Mouse (Mus musculus) liver (tissue): Measurements from ENCODE around the gene Nr1d1.
A peak's percentile ranks its signal among the peaks of the same experiment; 100 is the strongest.

ENCODE experiments used
- DNase-seq: peaks from one replicate; pipeline ENCODE4 v3.0.0-alpha.2; 2020; ENCODE audit warnings: mixed read lengths

Nr1d1 gene

GRCm38 (mm10) chr11:98787691-98788090 lies 12.6 kb upstream of the Nr1d1 start:
- DNase-seq = no peak

GRCm38 (mm10) chr11:98787229-98787628 lies 12.1 kb upstream of the Nr1d1 start:
- no peak for DNase-seq

- DNase-seq = peak; percentile 92
These were observed 11.5 kb upstream of the Nr1d1 start for GRCm38 (mm10) chr11:98786359-98787214.

- DNase-seq = peak; percentile 70
These were observed 10.7 kb upstream of the Nr1d1 start for GRCm38 (mm10) chr11:98785772-98786281.

DNA sequence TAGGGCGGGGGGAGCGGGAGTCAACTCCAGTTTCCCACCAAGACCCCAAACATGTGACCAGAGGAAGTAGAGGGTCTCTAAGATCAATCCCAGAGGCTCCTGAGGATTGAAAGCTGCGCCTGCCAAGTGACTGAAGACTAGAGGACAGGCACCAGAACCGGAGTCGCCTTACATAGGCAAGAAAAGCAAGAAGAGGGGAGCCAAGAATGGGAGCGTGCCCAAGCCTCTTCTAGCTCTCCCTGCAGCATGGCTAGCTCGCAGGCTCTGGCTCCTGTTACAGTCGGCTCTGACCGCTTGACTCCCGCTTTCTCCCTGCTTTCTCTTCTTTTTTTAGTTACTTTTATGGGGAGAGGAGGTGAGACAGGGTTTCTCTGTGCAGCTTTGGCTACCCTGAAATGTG lies 10.1 kb upstream of the Nr1d1 start:
- DNase-seq = no peak

- DNase-seq = no peak
These were observed 9.0 kb upstream of the Nr1d1 start for GRCm38 (mm10) chr11:98784139-98784538.

DNA sequence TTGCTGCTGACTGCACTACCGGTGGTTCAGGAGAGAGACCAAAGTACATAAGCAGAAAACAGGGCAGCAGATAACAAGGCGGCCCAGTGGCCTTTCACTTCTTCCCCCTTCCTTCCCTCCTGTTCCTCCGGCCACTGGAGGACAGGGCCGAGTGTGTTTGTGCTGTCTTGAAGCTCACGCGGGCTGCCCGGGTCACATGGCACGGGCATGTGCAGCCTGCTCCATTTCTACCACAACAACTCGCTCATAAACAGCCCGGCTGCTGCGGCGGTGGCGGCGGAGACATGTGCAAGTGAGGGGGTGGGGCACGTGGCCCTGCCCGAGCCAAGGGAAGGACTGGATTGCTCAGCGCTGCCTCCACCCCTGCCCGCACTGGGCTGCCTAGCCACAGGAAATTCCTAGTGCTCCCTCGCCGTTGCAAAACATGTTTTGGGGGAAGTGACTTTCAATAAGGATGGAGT lies 8.1 kb upstream of the Nr1d1 start:
- DNase-seq = peak; percentile 85

GRCm38 (mm10) chr11:98782651-98783235 lies 7.6 kb upstream of the Nr1d1 start:
- DNase-seq = no peak

GRCm38 (mm10) chr11:98781851-98782512 lies 6.8 kb upstream of the Nr1d1 start:
- no peak for DNase-seq

DNA sequence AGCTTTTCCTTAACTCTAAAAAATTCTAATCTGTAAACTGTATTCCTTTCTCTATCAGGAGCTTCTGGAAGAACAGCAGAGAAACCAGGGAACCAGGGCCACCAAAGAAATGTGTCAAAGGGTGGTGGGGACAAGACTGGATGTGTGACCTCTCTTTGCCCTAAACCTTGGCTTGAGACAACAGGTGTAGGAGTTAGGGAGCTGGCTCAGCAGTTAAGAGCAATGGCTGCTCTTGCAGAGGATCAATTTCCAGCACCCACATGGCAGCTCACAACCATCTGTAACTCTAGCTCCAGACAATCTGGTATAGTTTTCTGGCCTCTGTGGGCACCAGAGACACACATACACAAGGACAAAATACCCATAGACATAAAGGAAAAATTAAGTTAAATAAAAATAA lies 2.8 kb upstream of the Nr1d1 start:
- no peak for DNase-seq

DNA sequence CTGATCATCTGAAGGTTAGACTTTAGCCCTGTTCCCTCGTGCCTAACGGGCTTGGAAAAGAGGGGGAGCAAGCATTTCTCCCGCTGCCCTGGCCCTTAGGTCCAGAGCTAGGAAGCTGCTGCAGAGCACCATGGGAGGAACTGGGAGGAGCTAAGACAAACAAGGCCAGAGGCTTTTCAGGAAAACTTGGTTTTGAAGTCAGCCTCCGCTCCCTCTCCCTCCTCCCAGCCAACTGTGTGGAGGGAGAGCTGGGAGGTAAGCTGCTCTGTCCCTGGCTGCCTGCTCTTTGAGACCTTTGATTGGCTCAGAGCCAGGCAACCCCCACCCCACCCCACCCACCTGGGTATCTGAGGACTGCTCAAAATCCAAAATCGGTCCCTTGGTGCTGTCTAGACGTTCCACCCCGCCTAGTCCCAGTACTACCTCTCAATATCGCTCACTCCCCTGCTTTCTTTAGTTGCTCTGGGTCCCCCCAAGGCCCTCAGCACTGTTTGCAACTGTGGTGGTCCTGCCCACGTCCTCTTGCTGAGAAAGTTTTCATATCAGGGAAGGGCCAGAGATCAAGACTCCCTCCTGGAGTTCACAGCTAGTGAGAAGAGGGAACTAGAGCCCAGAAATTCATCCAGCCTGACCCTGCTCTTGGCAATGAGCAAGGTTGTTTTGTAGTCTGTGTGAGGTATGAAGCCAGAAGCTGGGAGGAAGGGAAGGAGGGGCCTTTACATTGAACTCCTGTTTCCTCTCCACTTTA lies 1.9 kb upstream of the Nr1d1 start:
- DNase-seq = peak; percentile 46

GRCm38 (mm10) chr11:98776052-98776764 lies 1.1 kb upstream of the Nr1d1 start:
- no peak for DNase-seq

DNA sequence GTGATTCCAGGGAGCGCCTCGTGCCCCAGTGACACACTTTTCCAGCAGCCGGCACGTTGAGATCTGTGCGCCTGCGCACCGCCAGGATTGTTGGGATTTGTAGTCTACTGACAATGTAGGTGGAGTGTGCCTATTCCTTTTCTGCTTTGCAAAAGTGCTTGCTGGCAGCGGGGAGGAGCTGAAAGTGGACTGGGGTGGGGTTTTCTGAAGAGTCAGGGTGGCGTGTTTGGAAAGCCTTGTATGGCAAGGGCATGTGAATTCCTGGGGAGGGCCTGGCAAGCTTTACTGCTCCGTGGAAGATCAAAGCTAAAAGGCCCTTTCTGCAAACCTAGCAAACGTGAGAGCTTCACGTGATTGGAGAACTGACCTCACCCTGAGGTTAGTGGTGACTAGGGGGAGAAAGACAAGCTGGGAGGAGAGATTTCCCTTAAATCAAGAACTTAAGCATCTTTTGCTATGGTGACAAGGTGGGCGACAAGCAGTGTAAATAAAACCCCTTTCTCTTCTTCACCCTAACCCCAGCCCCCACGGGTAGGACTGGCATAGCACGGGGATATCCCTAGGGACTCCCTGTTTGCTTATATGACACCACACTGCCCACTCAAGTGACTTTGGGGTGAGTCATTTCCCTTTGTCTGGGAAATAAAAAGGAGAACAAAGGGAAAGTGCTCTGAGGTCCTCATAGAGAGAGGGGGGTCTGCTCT lies 367 bp upstream of the Nr1d1 start:
- peak; percentile 90 for DNase-seq

DNA sequence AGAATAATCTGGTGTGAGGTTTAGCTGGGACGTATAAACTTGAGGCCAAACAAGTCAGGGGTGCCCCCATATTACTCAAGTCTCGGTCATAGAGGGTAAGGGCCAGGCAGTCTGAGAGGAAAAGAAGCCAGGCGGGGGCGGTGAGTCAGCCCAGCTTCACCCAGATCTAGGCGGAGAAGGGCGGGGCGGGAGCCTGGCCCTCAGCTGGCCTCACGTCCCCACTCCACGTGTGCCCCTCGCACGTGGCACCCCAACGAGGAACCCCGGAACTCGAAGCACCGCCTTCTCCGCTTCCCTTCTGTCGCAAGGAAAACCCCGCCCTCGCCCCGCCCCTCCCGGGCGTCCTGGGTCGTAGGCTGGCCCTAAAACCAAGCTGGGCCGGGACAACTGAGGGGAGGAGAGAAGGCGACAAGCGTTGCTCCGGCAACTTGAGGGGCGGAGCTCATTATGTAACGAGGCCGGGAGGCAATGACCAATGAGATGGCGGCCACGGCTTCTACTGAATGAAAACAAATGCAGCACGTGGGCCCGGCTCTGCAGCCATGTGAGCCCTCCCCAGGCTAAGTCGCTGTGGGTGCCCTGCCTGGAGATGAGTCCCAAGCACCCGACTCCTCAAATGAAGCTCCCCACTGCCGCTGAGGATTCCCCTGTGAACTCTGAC lies 1.4 kb downstream of the Nr1d1 start:
- DNase-seq = peak; percentile 100

DNA sequence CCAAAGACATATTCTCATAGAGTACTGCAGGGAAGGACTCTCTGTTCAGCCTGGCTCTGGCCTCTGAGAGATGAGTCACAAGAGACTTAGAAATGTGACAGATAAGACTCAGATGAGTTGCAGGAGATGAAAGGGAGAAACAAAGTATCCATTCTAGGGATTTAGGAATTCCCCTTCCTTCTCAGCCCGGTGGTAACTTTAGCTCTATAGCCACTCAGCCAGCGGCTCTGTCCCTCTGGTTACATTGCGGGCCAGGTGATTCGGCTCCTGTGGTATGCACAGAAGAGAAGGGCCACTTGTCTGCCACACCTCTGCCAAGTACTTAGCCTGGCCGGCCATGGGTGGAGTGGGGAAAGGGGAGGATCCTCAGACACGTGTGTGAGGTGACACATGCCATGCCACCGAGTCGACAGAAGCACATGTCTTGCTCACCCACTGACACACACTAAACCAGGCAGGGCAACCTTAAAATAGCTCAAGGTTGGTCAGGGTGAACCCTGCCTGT lies 2.4 kb downstream of the Nr1d1 start:
- peak; percentile 58 for DNase-seq

DNA sequence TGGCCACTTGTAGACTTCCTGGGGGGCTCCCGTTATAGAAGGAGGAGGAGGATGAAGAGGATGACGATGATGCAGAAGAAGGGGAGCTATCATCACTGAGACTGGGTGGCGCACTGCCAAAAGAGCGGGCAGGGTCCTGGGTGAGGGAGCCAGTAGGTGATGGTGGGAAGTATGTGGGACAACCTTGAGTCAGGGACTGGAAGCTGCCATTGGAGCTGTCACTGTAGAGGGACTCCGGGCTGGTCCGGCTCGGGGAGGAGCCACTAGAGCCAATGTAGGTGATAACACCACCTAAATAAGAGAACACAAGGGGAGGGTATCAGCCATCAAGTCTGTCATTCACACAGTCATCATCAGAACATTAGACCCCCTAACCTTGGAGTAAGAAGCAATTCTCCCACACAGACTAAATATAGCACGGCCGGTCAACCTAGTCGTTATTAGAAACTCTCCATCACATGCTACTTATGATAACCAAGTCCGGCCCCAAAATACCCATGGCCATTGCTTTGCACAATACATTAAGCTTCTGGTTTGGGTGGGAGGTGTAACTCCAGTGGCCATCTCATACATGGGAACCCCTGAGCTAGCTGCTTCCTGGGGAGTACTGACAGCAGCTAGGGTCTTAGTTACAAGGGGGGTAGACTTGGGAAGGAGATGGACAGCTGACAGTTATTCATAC lies 3.1 kb downstream of the Nr1d1 start:
- no peak for DNase-seq

- no peak for DNase-seq
These were observed 4.0 kb downstream of the Nr1d1 start for GRCm38 (mm10) chr11:98771131-98771530.

GRCm38 (mm10) chr11:98770096-98770975 lies 4.8 kb downstream of the Nr1d1 start:
- DNase-seq = no peak
